Comparison of ENCODE assay signal across 25 mouse cellular contexts in genomic region chr12:51195136-51195535, GRCm38 (mm10).
DNase-seq lines count a peak whose midpoint lies in the region; ATAC-seq and TF ChIP-seq lines count a peak whose summit lies in the region.
"Had no signal": no experiment of that assay in that cellular context is flagged by ENCODE, and none has a peak within 500 bp of the region (broad histone marks: within the 10 kb centered on the region; RNA-seq: fewer than 3 reads in every experiment).

No protein-coding gene starts in this region.

- H3K4me2 ChIP-seq in forebrain, embryonic 13.5 days: no peak overlapping the region
- H3K4me2 ChIP-seq in forebrain, embryonic 11.5 days (ENCODE audit: low read depth, low read length, severe bottlenecking): no peak overlapping the region
- no peak overlapping the region for H3K4me2 ChIP-seq in liver, embryonic 12.5 days
- H3K4me2 ChIP-seq: heart, embryonic 15.5 days; hindbrain, embryonic 14.5 days; neural tube, embryonic 13.5 days had no signal

- no peaks in the 10 kb centered on the region for H3K9me3 ChIP-seq in forebrain, embryonic 13.5 days (replicated peaks)
- no peaks in the 10 kb centered on the region for H3K9me3 ChIP-seq in forebrain, embryonic 11.5 days (ENCODE audit: control insufficient read depth, low read length)
- H3K9me3 ChIP-seq in liver, embryonic 12.5 days (replicated peaks): no peaks in the 10 kb centered on the region
- H3K9me3 ChIP-seq: heart, embryonic 15.5 days; midbrain, embryonic 10.5 days; neural tube, embryonic 13.5 days had no signal

- 0 out of 2 replicates have a peak overlapping the region, but pooled peaks have one; percentile 14 for H3K9ac ChIP-seq in forebrain, embryonic 13.5 days
- H3K9ac ChIP-seq in forebrain, embryonic 11.5 days (ENCODE audit: low read length): no peak overlapping the region
- no peak overlapping the region for H3K9ac ChIP-seq in liver, embryonic 12.5 days
- H3K9ac ChIP-seq: heart, embryonic 15.5 days; hindbrain, embryonic 14.5 days; neural tube, embryonic 13.5 days had no signal

- TF ChIP-seq POLR2A in brain, embryonic 14.5 days (IDR thresholded peaks at IDR 0.05; ENCODE audit: borderline replicate concordance, extremely low read depth, insufficient read depth, insufficient read length, poor library complexity, severe bottlenecking): no peak

- no peaks in the 10 kb centered on the region for H3K36me3 ChIP-seq in forebrain, embryonic 13.5 days (ENCODE audit: poor library complexity, severe bottlenecking)
- H3K36me3 ChIP-seq in forebrain, embryonic 11.5 days (ENCODE audit: control insufficient read depth, insufficient read depth, low read length): no peaks in the 10 kb centered on the region
- no peaks in the 10 kb centered on the region for H3K36me3 ChIP-seq in liver, embryonic 12.5 days
- H3K36me3 ChIP-seq: heart, embryonic 15.5 days; midbrain, embryonic 10.5 days; neural tube, embryonic 13.5 days had no signal

- H3K4me1 ChIP-seq in forebrain, embryonic 13.5 days: peaks cover 25% of the 10 kb centered on the region
- H3K4me1 ChIP-seq in forebrain, embryonic 11.5 days (replicated peaks; ENCODE audit: control insufficient read depth, insufficient read depth, low read length): peaks cover 4% of the 10 kb centered on the region; the same call in 1 of the 2 replicates
- H3K4me1 ChIP-seq in liver, embryonic 12.5 days: no peaks in the 10 kb centered on the region
- H3K4me1 ChIP-seq: heart, embryonic 15.5 days; neural tube, embryonic 13.5 days had no signal

- H3K27me3 ChIP-seq in forebrain, embryonic 13.5 days: no peaks in the 10 kb centered on the region
- no peaks in the 10 kb centered on the region for H3K27me3 ChIP-seq in forebrain, embryonic 11.5 days (ENCODE audit: control insufficient read depth, insufficient read depth, low read length)
- no peaks in the 10 kb centered on the region for H3K27me3 ChIP-seq in liver, embryonic 12.5 days (replicated peaks)
- H3K27me3 ChIP-seq: heart, embryonic 15.5 days; neural tube, embryonic 13.5 days had no signal

- no peak overlapping the region for H3K27ac ChIP-seq in forebrain, embryonic 13.5 days
- no peak overlapping the region for H3K27ac ChIP-seq in forebrain, embryonic 11.5 days (ENCODE audit: low read depth, low read length)
- H3K27ac ChIP-seq in liver, embryonic 12.5 days: no peak overlapping the region
- H3K27ac ChIP-seq: heart, embryonic 15.5 days; hindbrain, embryonic 14.5 days; left cerebral cortex, adult 2 months; midbrain, embryonic 10.5 days; neural tube, embryonic 13.5 days had no signal

- H3K4me3 ChIP-seq in forebrain, embryonic 13.5 days: no peak overlapping the region
- no peak overlapping the region for H3K4me3 ChIP-seq in forebrain, embryonic 11.5 days (ENCODE audit: low read depth, low read length)
- no peak overlapping the region for H3K4me3 ChIP-seq in liver, embryonic 12.5 days
- H3K4me3 ChIP-seq: heart, embryonic 15.5 days; left cerebral cortex, adult 2 months; midbrain, embryonic 10.5 days; myocyte; neural tube, embryonic 13.5 days had no signal

- WGBS in forebrain, embryonic 13.5 days: 64% methylated on average over 8 of the region's 8 CpGs
- 82% methylated on average over 8 of the region's 8 CpGs for WGBS in forebrain, embryonic 11.5 days
- WGBS in liver, embryonic 12.5 days (ENCODE audit: insufficient replicate concordance): 66% methylated on average over 8 of the region's 8 CpGs

- ATAC-seq in forebrain, embryonic 13.5 days: no peak
- no peak for ATAC-seq in forebrain, embryonic 11.5 days (replicated peaks; ENCODE audit: low FRiP score)
- ATAC-seq in liver, embryonic 12.5 days: no peak
- ATAC-seq: inflammation-experienced regulatory T-cells, adult 6 months; midbrain, embryonic 16.5 days had no signal

- TF ChIP-seq CTCF in brain, embryonic 14.5 days (IDR thresholded peaks at IDR 0.05; ENCODE audit: borderline replicate concordance, extremely low read depth, insufficient read depth, insufficient read length): no peak

- no peak for DNase-seq in forebrain, embryonic 11.5 days (ENCODE audit: low spot score)
- DNase-seq in gastrocnemius, adult 8-10 months (ENCODE audit: low spot score in 2 of 2): peak; percentile 17 to 33
- no peak for DNase-seq in gastrocnemius, postnatal 4 days (ENCODE audit: low spot score in 2 of 2)
- DNase-seq in brain, embryonic 14.5 days (ENCODE audit: low read depth): peak; percentile 39
- DNase-seq in skeletal muscle tissue, adult 2 months (ENCODE audit: low read depth, low spot score): peak; percentile 70
- DNase-seq in left cerebral cortex, adult 9 months (ENCODE audit: low spot score in 2 of 2): no peak
- DNase-seq: adrenal gland, postnatal 14 days; cerebellum, adult 8-10 months; cerebellum, postnatal 36 days; embryo, embryonic 11 days; heart, postnatal 4 days; kidney, adult 18-20 months; kidney, postnatal 4 days; layer of hippocampus, adult 9-11 months; lung, adult 2 months had no signal

Comparison
In these comparisons a context has a peak if more than half of its experiments do, and no peak if none do; other contexts are left out.
1. DNase-seq: peak in gastrocnemius, adult 8-10 months (2 of 2), brain, embryonic 14.5 days (single experiment) and skeletal muscle tissue, adult 2 months (single experiment); none in forebrain, embryonic 11.5 days (single experiment), gastrocnemius, postnatal 4 days (0 of 2) and left cerebral cortex, adult 9 months (0 of 2).